Mouse (Mus musculus): ENCODE results near the gene Mcoln2. TPM values are rescaled to one million over a fixed set of nuclear protein-coding genes. Genes with fewer than 3 reads are reported as not detected.
A peak's percentile ranks its signal among the peaks of the same experiment; 100 is the strongest.

The Mcoln2 gene
- total and polyA plus RNA-seq, 3 experiments, result 31.0 to 34.9 (median 32.0) TPM

DNA sequence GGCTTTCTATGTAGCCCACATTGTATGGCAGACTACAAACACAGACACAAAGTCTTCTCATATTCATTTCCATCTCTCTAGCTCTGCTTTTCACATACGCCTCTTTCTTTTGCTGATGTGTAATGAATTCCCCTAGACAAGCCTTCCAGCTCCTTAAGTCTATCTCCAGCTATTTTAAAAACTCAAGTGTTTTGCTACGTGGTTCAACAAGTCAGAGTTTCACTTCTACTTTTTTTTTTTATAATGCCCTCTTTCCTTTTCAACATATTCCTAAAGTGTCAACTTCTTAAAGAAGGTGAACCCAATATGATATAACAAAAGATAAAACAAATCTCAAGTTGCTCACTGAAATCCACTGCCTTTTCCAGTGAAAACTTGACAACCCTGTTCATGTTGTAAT, 62.3 kb downstream of the Mcoln2 start:
- DNase-seq (ENCODE audit: extremely low read depth), result peak; percentile 66
- Histone ChIP-seq H3K36me3 (replicated peaks in 1 of 2; ENCODE audit: control insufficient read depth in 1 of 2, insufficient read depth in 1 of 2, low read length in 1 of 2) (no peaks in the 10 kb centered on the region), H3K9me3 (replicated peaks; ENCODE audit: low read length) (no peaks in the 10 kb centered on the region), H3K4me2 (ENCODE audit: insufficient read depth, low read depth, poor library complexity, severe bottlenecking) (peak overlapping the region; percentile 80), H3K9ac (ENCODE audit: insufficient read depth, low read depth) (no peak overlapping the region; the same call in 1 of the 2 replicates), H3K79me2 (replicated peaks; ENCODE audit: control insufficient read depth, extremely low read depth, insufficient read depth, poor library complexity, severe bottlenecking) (no peaks in the 10 kb centered on the region), H3K27me3 (replicated peaks) (peaks cover 2% of the 10 kb centered on the region), H3K27ac (ENCODE audit: insufficient read depth, low read depth) (no peak overlapping the region), H3K4me1 (ENCODE audit: control insufficient read depth in 1 of 2, insufficient read depth in 2 of 2) (peaks cover 20 to 70% of the 10 kb centered on the region in 2 experiments), H3K4me3 (replicated peaks in 1 of 3; ENCODE audit: low read depth in 2 of 3, low read length in 2 of 3, poor library complexity in 1 of 3) (no peak overlapping the region)
- in situ Hi-C loops (cut with MboI; ENCODE audit: low pct_ligation_motif_present, low pct_unique_long_range_greater_than_20kb, low sequenced_read_pairs) (no loop called here), dilution Hi-C loops (cut with MboI; ENCODE audit: extremely low pct_ligation_motif_present, extremely low pct_unique_long_range_greater_than_20kb, low sequenced_read_pairs) (no loop called here)
- TF ChIP-seq MXI1 (IDR thresholded peaks at IDR 0.05; ENCODE audit: low read depth, low read length) (no peak), GABPA (IDR thresholded peaks at IDR 0.05; ENCODE audit: insufficient replicate concordance, low read depth, low read length) (no peak), MYC (IDR thresholded peaks at IDR 0.05; ENCODE audit: low read depth, low read length) (no peak), IRF4 (IDR thresholded peaks at IDR 0.05; ENCODE audit: low read depth, low read length) (peak; percentile 97), ETS1 (conservative IDR thresholded peaks at IDR 0.05; ENCODE audit: low read depth, low read length) (peak; percentile 54; the same call in 1 of the 2 replicates), EP300 (IDR thresholded peaks at IDR 0.05; ENCODE audit: low read length) (peak; percentile 91), MAFK (IDR thresholded peaks at IDR 0.05; ENCODE audit: insufficient replicate concordance, low read length) (peak; percentile 59; the same call in 1 of the 2 replicates), JUND (conservative IDR thresholded peaks at IDR 0.05; ENCODE audit: low read depth, low read length) (peak; percentile 15; the same call in 1 of the 2 replicates), ZKSCAN1 (IDR thresholded peaks at IDR 0.05; ENCODE audit: borderline replicate concordance, low read depth, low read length) (no peak), JUN (IDR thresholded peaks at IDR 0.05; ENCODE audit: insufficient read depth, low read depth, low read length) (0 out of 2 replicates have a peak, but pooled peaks have one; percentile 10), ZNF384 (IDR thresholded peaks at IDR 0.05; ENCODE audit: low read depth, low read length) (peak; percentile 97)

DNA sequence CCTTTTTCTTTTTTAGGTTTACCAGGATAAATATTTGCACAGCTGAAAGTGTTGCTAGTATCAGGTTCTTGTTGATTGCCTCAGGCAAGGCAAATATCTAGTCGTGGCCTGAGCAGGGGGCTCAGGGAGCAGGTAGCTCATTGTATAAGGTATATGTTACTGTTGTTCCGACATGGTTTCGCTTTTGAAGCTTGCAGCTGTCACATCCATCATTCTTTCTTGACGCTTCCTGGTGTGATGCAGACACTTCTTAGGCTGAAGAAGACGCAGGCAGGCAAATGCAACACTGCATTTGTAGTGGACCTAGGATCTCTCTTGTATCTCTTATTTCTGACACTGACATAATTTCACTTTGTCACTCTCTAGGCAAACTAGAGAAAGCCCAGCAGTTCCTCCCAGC, 63.7 kb downstream of the Mcoln2 start:
- in situ Hi-C loops (cut with MboI; ENCODE audit: low pct_ligation_motif_present, low pct_unique_long_range_greater_than_20kb, low sequenced_read_pairs), result no loop called here
- no peak overlapping the region for H3K4me3 ChIP-seq (replicated peaks in 1 of 3; ENCODE audit: low read depth in 2 of 3, low read length in 2 of 3, poor library complexity in 1 of 3)
- dilution Hi-C loops (cut with MboI; ENCODE audit: extremely low pct_ligation_motif_present, extremely low pct_unique_long_range_greater_than_20kb, low sequenced_read_pairs), result no loop called here
- no peak overlapping the region for H3K27ac ChIP-seq (ENCODE audit: insufficient read depth, low read depth)
- no peaks in the 10 kb centered on the region for H3K36me3 ChIP-seq (replicated peaks in 1 of 2; ENCODE audit: control insufficient read depth in 1 of 2, insufficient read depth in 1 of 2, low read length in 1 of 2)
- no peaks in the 10 kb centered on the region for H3K27me3 ChIP-seq (replicated peaks)
- H3K79me2 ChIP-seq (replicated peaks; ENCODE audit: control insufficient read depth, extremely low read depth, insufficient read depth, poor library complexity, severe bottlenecking), result no peaks in the 10 kb centered on the region
- peak overlapping the region; percentile 80 for H3K4me2 ChIP-seq (ENCODE audit: insufficient read depth, low read depth, poor library complexity, severe bottlenecking)
- TF ChIP-seq UBTF (IDR thresholded peaks at IDR 0.05; ENCODE audit: low read depth, low read length) (no peak), ELF1 (IDR thresholded peaks at IDR 0.05; ENCODE audit: low read depth, low read length) (peak; percentile 50; the same call in 1 of the 2 replicates), POLR2AphosphoS2 (IDR thresholded peaks at IDR 0.05; ENCODE audit: low read depth, low read length) (no peak), ETS1 (conservative IDR thresholded peaks at IDR 0.05; ENCODE audit: low read depth, low read length) (no peak), BHLHE40 (IDR thresholded peaks at IDR 0.05; ENCODE audit: low read depth, low read length) (no peak), MEF2A (IDR thresholded peaks at IDR 0.05; ENCODE audit: borderline replicate concordance, low read depth, low read length) (peak; percentile 5; the same call in 1 of the 2 replicates), SIN3A (IDR thresholded peaks at IDR 0.05; ENCODE audit: low read length) (peak; percentile 15; the same call in 1 of the 2 replicates)
- H3K9me3 ChIP-seq (replicated peaks; ENCODE audit: low read length), result no peaks in the 10 kb centered on the region
- H3K4me1 ChIP-seq (ENCODE audit: control insufficient read depth in 1 of 2, insufficient read depth in 2 of 2), result peaks cover 22 to 68% of the 10 kb centered on the region in 2 experiments
- peak overlapping the region; percentile 30; the same call in 1 of the 2 replicates for H3K9ac ChIP-seq (ENCODE audit: insufficient read depth, low read depth)
- no peak for DNase-seq (ENCODE audit: extremely low read depth)
